Mouse (Mus musculus) heart, postnatal 4 days (tissue): Measurements from ENCODE around the gene Smim4. TPM values are rescaled to one million over a fixed set of nuclear protein-coding genes. Genes with fewer than 3 reads are reported as not detected.

ENCODE experiments used
- DNase-seq: peaks from one replicate; pipeline ENCODE4 v3.0.0; 2021
- total RNA-seq, 2 experiments: library from RNA; stranded (reverse); gene quantifications; 2 replicates each; pipeline ENCODE4 v1.2.3; 2021

Gene Smim4
- total RNA-seq, 2 experiments from 2014 or later, result 80.5 to 91.4 TPM

GRCm38 (mm10) chr14:31114011-31114410, 14.7 kb downstream of the Smim4 start:
- DNase-seq, result no peak

GRCm38 (mm10) chr14:31112187-31112586, 16.6 kb downstream of the Smim4 start:
- no peak for DNase-seq

GRCm38 (mm10) chr14:31110613-31111012, 18.1 kb downstream of the Smim4 start:
- no peak for DNase-seq

- no peak for DNase-seq
Measured at GRCm38 (mm10) chr14:31105156-31105555, 23.6 kb downstream of the Smim4 start.

- no peak for DNase-seq
Measured at GRCm38 (mm10) chr14:31089918-31090317, 38.8 kb downstream of the Smim4 start.

GRCm38 (mm10) chr14:31088515-31088914, 40.2 kb downstream of the Smim4 start:
- DNase-seq, result no peak

GRCm38 (mm10) chr14:31087433-31087832, 41.3 kb downstream of the Smim4 start:
- no peak for DNase-seq

GRCm38 (mm10) chr14:31081147-31081546, 47.6 kb downstream of the Smim4 start:
- DNase-seq, result no peak

GRCm38 (mm10) chr14:31079313-31080028, 49.3 kb downstream of the Smim4 start:
- DNase-seq, result no peak

GRCm38 (mm10) chr14:31078597-31079208, 50.1 kb downstream of the Smim4 start:
- DNase-seq, result no peak

- no peak for DNase-seq
Measured at GRCm38 (mm10) chr14:31069086-31069733, 59.5 kb downstream of the Smim4 start.

GRCm38 (mm10) chr14:31062277-31062676, 66.5 kb downstream of the Smim4 start:
- DNase-seq, result peak; percentile 10

- no peak for DNase-seq
Measured at GRCm38 (mm10) chr14:31045817-31046216, 82.9 kb downstream of the Smim4 start.

- no peak for DNase-seq
Measured at GRCm38 (mm10) chr14:31045296-31045695, 83.5 kb downstream of the Smim4 start.

Other genes starting within 250 kb of the Smim4 start
- 1 to 10 TPM; 6.9 to 7.3 TPM for gene Mustn1, start 249.8 kb downstream of the Smim4 start, total RNA-seq
- gene Itih4, start 242.5 kb downstream of the Smim4 start, total RNA-seq, result 1 to 10 TPM; 1.6 to 2.5 TPM
- gene Itih3, start 205.2 kb downstream of the Smim4 start, total RNA-seq, result under 1 TPM; 0.55 to 0.74 TPM
- not detected for gene Itih1, start 185.7 kb downstream of the Smim4 start, total RNA-seq
- 1 to 10 TPM; 3.6 to 4.6 TPM for gene Nek4, start 177.6 kb downstream of the Smim4 start, total RNA-seq
- 10 to 100 TPM; 31.2 to 32.3 TPM for gene Glt8d1, start 127.6 kb downstream of the Smim4 start, total RNA-seq
- gene Spcs1, start 127.3 kb downstream of the Smim4 start, total RNA-seq, result 100 to 1,000 TPM; 176 to 181 TPM
- 100 to 1,000 TPM in 1 of 2 experiments, 10 to 100 TPM in 1; 97.2 to 101 TPM for gene Pbrm1, start 109.8 kb downstream of the Smim4 start, total RNA-seq
- 10 to 100 TPM; 37.9 to 41.4 TPM for gene Gnl3, start 109.8 kb downstream of the Smim4 start, total RNA-seq
- 10 to 100 TPM; 91.8 to 93.8 TPM for gene Nt5dc2, start 2.1 kb upstream of the Smim4 start, total RNA-seq
- 10 to 100 TPM; 77.1 to 84.3 TPM for gene Stab1, start 39.7 kb upstream of the Smim4 start, total RNA-seq
- gene Tnnc1, start 79.4 kb upstream of the Smim4 start, total RNA-seq, result 1,000 to 10,000 TPM; 5,292 to 5,773 TPM
- 100 to 1,000 TPM; 301 to 310 TPM for gene Nisch, start 88.0 kb upstream of the Smim4 start, total RNA-seq
- 10 to 100 TPM in 1 of 2 experiments, 1 to 10 TPM in 1; 9.2 to 11.4 TPM for gene Sema3g, start 88.9 kb upstream of the Smim4 start, total RNA-seq
- gene Phf7, start 122.4 kb upstream of the Smim4 start, total RNA-seq, result 1 to 10 TPM; 5.5 to 6.4 TPM
- 10 to 100 TPM; 54.4 to 54.8 TPM for gene Bap1, start 122.5 kb upstream of the Smim4 start, total RNA-seq
- gene Dnah1, start 194.9 kb upstream of the Smim4 start, total RNA-seq, result under 1 TPM; 0.21 to 0.29 TPM
- 10 to 100 TPM; 36.1 to 36.7 TPM for gene Capn7, start 207.7 kb upstream of the Smim4 start, total RNA-seq